Mouse (Mus musculus) C2C12 (cell line): ENCODE data around the gene Ifitm3.

Source experiments
- CEBPB ChIP-seq: IDR thresholded peaks from one replicate; pipeline ENCODE4 v1.6.1; 2011; ENCODE audit warnings: low read depth, mild to moderate bottlenecking, control low read depth, moderate library complexity
- CTCF ChIP-seq: IDR thresholded peaks from one replicate; pipeline ENCODE4 v1.5.1; 2011; ENCODE audit not compliant: control insufficient read depth, insufficient read depth, insufficient read length
- FOSL1 ChIP-seq: IDR thresholded peaks from one replicate; pipeline ENCODE4 v1.8.0; 2011; ENCODE audit warnings: mild to moderate bottlenecking, low read length; ENCODE audit not compliant: poor library complexity, insufficient read depth, severe bottlenecking
- MAX ChIP-seq: IDR thresholded peaks from one replicate; pipeline ENCODE4 v1.6.1; 2011; ENCODE audit warnings: mild to moderate bottlenecking, control low read depth
- MYOD1 ChIP-seq: IDR thresholded peaks from one replicate; pipeline ENCODE4 v1.6.1; 2011; ENCODE audit warnings: low read depth; ENCODE audit not compliant: control insufficient read depth, insufficient read length
- MYOG ChIP-seq: IDR thresholded peaks from one replicate; pipeline ENCODE4 v1.6.1; 2011; ENCODE audit not compliant: control insufficient read depth, insufficient read length; ENCODE audit errors: extremely low read depth
- USF1 ChIP-seq: IDR thresholded peaks from one replicate; pipeline ENCODE4 v1.6.1; 2011; ENCODE audit warnings: low read depth, mild to moderate bottlenecking, control low read depth, moderate library complexity

DNA sequence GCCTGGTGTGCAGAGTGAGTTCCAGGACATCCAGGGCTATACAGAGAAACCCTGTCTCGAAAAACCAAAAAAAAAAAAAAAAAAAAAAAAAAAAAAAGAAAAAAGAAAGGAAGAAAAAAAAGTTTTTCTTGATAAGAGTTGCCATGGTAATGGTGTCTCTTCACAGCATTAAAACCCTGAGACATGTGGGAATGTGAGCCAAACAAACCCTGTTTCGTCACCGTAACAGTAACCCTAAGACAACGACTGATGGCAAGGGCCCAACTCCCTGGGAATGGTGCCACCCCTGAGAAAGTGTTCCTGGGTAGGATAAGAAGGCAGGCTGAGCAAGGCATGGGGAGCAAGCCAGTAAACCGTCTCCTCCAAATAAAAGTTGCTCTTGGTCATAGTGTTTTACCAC lies 3.7 kb downstream of the Ifitm3 start:
- TF ChIP-seq MAX (no peak), CTCF (no peak), USF1 (no peak), CEBPB (no peak), MYOG (no peak), FOSL1 (no peak), MYOD1 (no peak)
